Mouse (Mus musculus): ENCODE results near the gene 0610009B22Rik. TPM values are rescaled to one million over a fixed set of nuclear protein-coding genes. Genes with fewer than 3 reads are reported as not detected.
A peak's percentile ranks its signal among the peaks of the same experiment; 100 is the strongest.
"Not testable (repeated sequence)": the region's sequence is repeated elsewhere in the genome, so short reads cannot be mapped to it uniquely, and the experiment has no call there.

The 0610009B22Rik gene
- polyA plus RNA-seq (2015; fragmentation: Nextera tagmentation; extraction: Ambion mirVana) = 110 and 113 TPM in 2 replicates

- under 1% methylated on average over 60 of the region's 60 CpGs for WGBS
- 0 out of 2 replicates have a peak, but pooled peaks cover 4% of the 10 kb centered on the region for H3K36me3 ChIP-seq (ENCODE audit: control insufficient read depth, insufficient read depth)
- no peak for TF ChIP-seq CTCF (IDR thresholded peaks at IDR 0.05; ENCODE audit: low read depth)
- peak within 1 kb of the TSS; percentile 72 for H3K9ac ChIP-seq (ENCODE audit: low read depth, low read length)
- no peaks in the 10 kb centered on the region for H3K9me3 ChIP-seq (ENCODE audit: control insufficient read depth)
- no peaks in the 10 kb centered on the region for H3K27me3 ChIP-seq (replicated peaks; ENCODE audit: control insufficient read depth, insufficient read depth, low read length)
- peak within 1 kb of the TSS; percentile 75 for H3K4me2 ChIP-seq (replicated peaks; ENCODE audit: low read depth)
- peak; percentile 98 for ATAC-seq
- H3K27ac ChIP-seq (ENCODE audit: low read depth, low read length) = peak within 1 kb of the TSS; percentile 96
- H3K4me1 ChIP-seq (replicated peaks; ENCODE audit: control insufficient read depth, insufficient read depth, low read length) = no peaks in the 10 kb centered on the region
- peak within 1 kb of the TSS; percentile 68 for H3K4me3 ChIP-seq (ENCODE audit: low read depth, low read length)
Measured at GRCm38 (mm10) chr11:51688330-51689328, at the start of gene 0610009B22Rik. Gene 0610009B22Rik, minus strand, starts transcription at chr11:51688874.

- 91% methylated on average over 12 of the region's 13 CpGs for WGBS
- peaks cover 67% of the 10 kb centered on the region for H3K36me3 ChIP-seq (ENCODE audit: control insufficient read depth, insufficient read depth)
- H3K27ac ChIP-seq (ENCODE audit: low read depth, low read length); H3K4me2 ChIP-seq (replicated peaks; ENCODE audit: low read depth); H3K9ac ChIP-seq (ENCODE audit: low read depth, low read length); H3K27me3 ChIP-seq (replicated peaks; ENCODE audit: control insufficient read depth, insufficient read depth, low read length); H3K4me1 ChIP-seq (replicated peaks; ENCODE audit: control insufficient read depth, insufficient read depth, low read length); H3K4me3 ChIP-seq (ENCODE audit: low read depth, low read length); H3K9me3 ChIP-seq (ENCODE audit: control insufficient read depth); ATAC-seq: not testable (repeated sequence)
Measured at GRCm38 (mm10) chr11:51734218-51734617, 45.5 kb upstream of the 0610009B22Rik start.

- Histone ChIP-seq H3K36me3 (ENCODE audit: control insufficient read depth, insufficient read depth) (peaks cover 65% of the 10 kb centered on the region), H3K27me3 (replicated peaks; ENCODE audit: control insufficient read depth, insufficient read depth, low read length) (no peaks in the 10 kb centered on the region)
- ATAC-seq = no peak
Measured at GRCm38 (mm10) chr11:51732883-51733282, 44.2 kb upstream of the 0610009B22Rik start.

GRCm38 (mm10) chr11:51721066-51721465 lies 32.4 kb upstream of the 0610009B22Rik start:
- H3K4me2 ChIP-seq (replicated peaks; ENCODE audit: low read depth) = no peak overlapping the region
- peaks cover 87% of the 10 kb centered on the region for H3K36me3 ChIP-seq (ENCODE audit: control insufficient read depth, insufficient read depth)
- H3K4me1 ChIP-seq (replicated peaks; ENCODE audit: control insufficient read depth, insufficient read depth, low read length) = no peaks in the 10 kb centered on the region
- H3K27ac ChIP-seq (ENCODE audit: low read depth, low read length) = no peak overlapping the region
- H3K9ac ChIP-seq (ENCODE audit: low read depth, low read length) = no peak overlapping the region
- no peaks in the 10 kb centered on the region for H3K27me3 ChIP-seq (replicated peaks; ENCODE audit: control insufficient read depth, insufficient read depth, low read length)
- H3K9me3 ChIP-seq (ENCODE audit: control insufficient read depth) = no peaks in the 10 kb centered on the region
- no peak overlapping the region for H3K4me3 ChIP-seq (ENCODE audit: low read depth, low read length)
- WGBS = 92% methylated on average over 11 of the region's 11 CpGs
- TF ChIP-seq CTCF (IDR thresholded peaks at IDR 0.05; ENCODE audit: low read depth) = no peak
- ATAC-seq = no peak

More at GRCm38 (mm10) chr11:51732883-51733282, 44.2 kb upstream of the 0610009B22Rik start:
- WGBS = 66% methylated on average over 1 of the region's 1 CpGs
- H3K4me3 ChIP-seq (ENCODE audit: low read depth, low read length) = no peak overlapping the region
- H3K27ac ChIP-seq (ENCODE audit: low read depth, low read length) = no peak overlapping the region
- H3K9ac ChIP-seq (ENCODE audit: low read depth, low read length) = no peak overlapping the region
- no peak for TF ChIP-seq CTCF (IDR thresholded peaks at IDR 0.05; ENCODE audit: low read depth)
- H3K9me3 ChIP-seq (ENCODE audit: control insufficient read depth) = no peaks in the 10 kb centered on the region
- H3K4me1 ChIP-seq (replicated peaks; ENCODE audit: control insufficient read depth, insufficient read depth, low read length) = no peaks in the 10 kb centered on the region
- H3K4me2 ChIP-seq (replicated peaks; ENCODE audit: low read depth) = no peak overlapping the region

GRCm38 (mm10) chr11:51707080-51707479 lies 18.4 kb upstream of the 0610009B22Rik start:
- TF ChIP-seq CTCF (IDR thresholded peaks at IDR 0.05; ENCODE audit: low read depth) = no peak
- ATAC-seq = no peak
- 97% methylated on average over 10 of the region's 13 CpGs for WGBS
- Histone ChIP-seq H3K27ac (ENCODE audit: low read depth, low read length) (no peak overlapping the region), H3K9ac (ENCODE audit: low read depth, low read length) (no peak overlapping the region), H3K9me3 (ENCODE audit: control insufficient read depth) (no peaks in the 10 kb centered on the region), H3K27me3 (replicated peaks; ENCODE audit: control insufficient read depth, insufficient read depth, low read length) (no peaks in the 10 kb centered on the region), H3K36me3 (ENCODE audit: control insufficient read depth, insufficient read depth) (peaks cover 72% of the 10 kb centered on the region), H3K4me2 (replicated peaks; ENCODE audit: low read depth) (no peak overlapping the region), H3K4me3 (ENCODE audit: low read depth, low read length) (no peak overlapping the region), H3K4me1 (replicated peaks; ENCODE audit: control insufficient read depth, insufficient read depth, low read length) (no peaks in the 10 kb centered on the region)

- TF ChIP-seq CTCF (IDR thresholded peaks at IDR 0.05; ENCODE audit: low read depth) = no peak
- Histone ChIP-seq H3K36me3 (ENCODE audit: control insufficient read depth, insufficient read depth) (peaks cover 73% of the 10 kb centered on the region), H3K4me1 (replicated peaks; ENCODE audit: control insufficient read depth, insufficient read depth, low read length) (no peaks in the 10 kb centered on the region), H3K27me3 (replicated peaks; ENCODE audit: control insufficient read depth, insufficient read depth, low read length) (no peaks in the 10 kb centered on the region), H3K9ac (ENCODE audit: low read depth, low read length) (no peak overlapping the region), H3K9me3 (ENCODE audit: control insufficient read depth) (no peaks in the 10 kb centered on the region), H3K4me3 (ENCODE audit: low read depth, low read length) (no peak overlapping the region), H3K4me2 (replicated peaks; ENCODE audit: low read depth) (no peak overlapping the region), H3K27ac (ENCODE audit: low read depth, low read length) (no peak overlapping the region)
- 96% methylated on average over 9 of the region's 10 CpGs for WGBS
- ATAC-seq = no peak
Measured at GRCm38 (mm10) chr11:51706451-51706850, 17.8 kb upstream of the 0610009B22Rik start.
